Mouse (Mus musculus) CH12.LX (cell line): ENCODE measurements around the gene Hoxb1. TPM values are rescaled to one million over a fixed set of nuclear protein-coding genes. Genes with fewer than 3 reads are reported as not detected.
A peak's percentile ranks its signal among the peaks of the same experiment; 100 is the strongest.

Experiments used
- DNase-seq: peaks from one replicate; pipeline ENCODE4 v3.0.0-alpha.2; 2013; ENCODE audit errors: extremely low read depth
- H3K27ac ChIP-seq: 2 replicates; pipeline ENCODE4 v1.5.1; 2012; ENCODE audit warnings: low read depth, mild to moderate bottlenecking, control low read depth, moderate library complexity; ENCODE audit not compliant: insufficient read depth
- H3K27me3 ChIP-seq: replicated peaks from 2 replicates; pipeline ENCODE3; 2012; ENCODE audit warnings: inconsistent platforms
- H3K36me3 ChIP-seq, 2 experiments: replicated peaks in 1 of 2; 2 replicates each; pipeline versions ENCODE3 to v1.6.1; 2012; ENCODE audit warnings: inconsistent platforms in 1 of 2, low read length in 1 of 2, mild to moderate bottlenecking in 1 of 2, mixed read lengths in 1 of 2, moderate library complexity in 1 of 2; ENCODE audit not compliant: control insufficient read depth in 1 of 2, insufficient read depth in 1 of 2
- H3K4me1 ChIP-seq, 2 experiments: 2 replicates each; pipeline ENCODE4 v1.6.1; 2012; ENCODE audit warnings: inconsistent platforms in 1 of 2, moderate library complexity in 1 of 2; ENCODE audit not compliant: insufficient read depth in 2 of 2, control insufficient read depth in 1 of 2
- H3K4me2 ChIP-seq: 2 replicates; pipeline ENCODE4 v1.6.1; 2012; ENCODE audit warnings: low read depth, mild to moderate bottlenecking, control low read depth; ENCODE audit not compliant: poor library complexity, insufficient read depth, severe bottlenecking
- H3K4me3 ChIP-seq, 3 experiments: fragments of 150-350 bp in 1 of 3; sonication (generic) in 1 of 3; replicated peaks in 1 of 3; 2 replicates each; pipeline versions ENCODE3 to v1.5.1; 2011 to 2012; ENCODE audit warnings: low read depth in 2 of 3, low read length in 2 of 3, mild to moderate bottlenecking in 2 of 3, moderate library complexity in 2 of 3, control low read depth in 1 of 3, improper control_type of control experiment in 1 of 3, inconsistent platforms in 1 of 3, mixed read lengths in 1 of 3; ENCODE audit not compliant: poor library complexity in 1 of 3
- H3K79me2 ChIP-seq: replicated peaks from 2 replicates; pipeline ENCODE4 v1.6.1; 2012; ENCODE audit warnings: mild to moderate bottlenecking, moderate library complexity; ENCODE audit not compliant: control insufficient read depth, poor library complexity, insufficient read depth, severe bottlenecking; ENCODE audit errors: extremely low read depth
- H3K9ac ChIP-seq: 2 replicates; pipeline ENCODE4 v1.6.1; 2012; ENCODE audit warnings: low read depth, mild to moderate bottlenecking, control low read depth, moderate library complexity; ENCODE audit not compliant: insufficient read depth
- H3K9me3 ChIP-seq: replicated peaks from 2 replicates; pipeline ENCODE3; 2012; ENCODE audit warnings: low read length, inconsistent platforms, mixed read lengths
- BHLHE40 ChIP-seq: IDR thresholded peaks from 2 replicates; pipeline ENCODE4 v1.6.1; 2011; ENCODE audit warnings: mild to moderate bottlenecking, low read depth, low read length, improper control_type of control experiment
- E2F4 ChIP-seq: IDR thresholded peaks from 2 replicates; pipeline ENCODE4 v1.6.1; 2011; ENCODE audit warnings: low read depth, low read length, improper control_type of control experiment; ENCODE audit not compliant: insufficient replicate concordance
- ELF1 ChIP-seq: IDR thresholded peaks from 2 replicates; pipeline ENCODE4 v1.6.1; 2014; ENCODE audit warnings: low read depth, mild to moderate bottlenecking, inconsistent platforms, low read length, improper control_type of control experiment
- ETS1 ChIP-seq: conservative IDR thresholded peaks from 2 replicates; pipeline ENCODE4 v1.6.1; 2012; ENCODE audit warnings: low read depth, mild to moderate bottlenecking, inconsistent platforms, low read length, improper control_type of control experiment, moderate library complexity
- GABPA ChIP-seq: IDR thresholded peaks from 2 replicates; pipeline ENCODE4 v1.6.1; 2012; ENCODE audit warnings: low read depth, low read length, improper control_type of control experiment, inconsistent platforms; ENCODE audit not compliant: insufficient replicate concordance
- IRF4 ChIP-seq: IDR thresholded peaks from 2 replicates; pipeline ENCODE4 v1.6.1; 2014; ENCODE audit warnings: low read depth, mild to moderate bottlenecking, inconsistent platforms, low read length, improper control_type of control experiment
- KAT2A ChIP-seq: IDR thresholded peaks from 2 replicates; pipeline ENCODE4 v1.6.1; 2012; ENCODE audit warnings: low read length, improper control_type of control experiment, inconsistent platforms; ENCODE audit not compliant: insufficient replicate concordance
- MAFK ChIP-seq: IDR thresholded peaks from 2 replicates; pipeline ENCODE4 v1.6.1; 2011; ENCODE audit warnings: low read length, improper control_type of control experiment; ENCODE audit not compliant: insufficient replicate concordance
- MEF2A ChIP-seq: IDR thresholded peaks from 2 replicates; pipeline ENCODE4 v1.6.1; 2014; ENCODE audit warnings: low read depth, mild to moderate bottlenecking, inconsistent platforms, low read length, improper control_type of control experiment, borderline replicate concordance
- MXI1 ChIP-seq: IDR thresholded peaks from 2 replicates; pipeline ENCODE4 v1.6.1; 2011; ENCODE audit warnings: mild to moderate bottlenecking, low read depth, low read length, improper control_type of control experiment
- MYC ChIP-seq: IDR thresholded peaks from 2 replicates; pipeline ENCODE4 v1.6.1; 2011; ENCODE audit warnings: low read depth, mild to moderate bottlenecking, improper control_type of control experiment, low read length
- NELFE ChIP-seq: IDR thresholded peaks from 2 replicates; pipeline ENCODE4 v1.6.1; 2011; ENCODE audit warnings: low read depth, low read length, improper control_type of control experiment
- NRF1 ChIP-seq: IDR thresholded peaks from 2 replicates; pipeline ENCODE4 v1.6.1; 2014; ENCODE audit warnings: low read depth, mild to moderate bottlenecking, inconsistent platforms, low read length, improper control_type of control experiment, moderate library complexity
- POLR2A ChIP-seq: IDR thresholded peaks from 2 replicates; pipeline ENCODE4 v1.6.1; 2011; ENCODE audit warnings: low read depth, mild to moderate bottlenecking, improper control_type of control experiment, low read length
- POLR2AphosphoS2 ChIP-seq: IDR thresholded peaks from 2 replicates; pipeline ENCODE4 v1.6.1; 2011; ENCODE audit warnings: low read depth, low read length, improper control_type of control experiment
- RAD21 ChIP-seq: IDR thresholded peaks from 2 replicates; pipeline ENCODE4 v1.6.1; 2011; ENCODE audit warnings: low read depth, mild to moderate bottlenecking, low read length, improper control_type of control experiment, moderate library complexity
- RCOR1 ChIP-seq: conservative IDR thresholded peaks from 2 replicates; pipeline ENCODE4 v1.6.1; 2012; ENCODE audit warnings: low read depth, mild to moderate bottlenecking, inconsistent platforms, low read length, improper control_type of control experiment
- SIN3A ChIP-seq: IDR thresholded peaks from 2 replicates; pipeline ENCODE4 v1.6.1; 2012; ENCODE audit warnings: low read length, improper control_type of control experiment, inconsistent platforms
- UBTF ChIP-seq: IDR thresholded peaks from 2 replicates; pipeline ENCODE4 v1.6.1; 2012; ENCODE audit warnings: low read depth, mild to moderate bottlenecking, inconsistent platforms, low read length, improper control_type of control experiment, moderate library complexity
- USF1 ChIP-seq: IDR thresholded peaks from 2 replicates; pipeline ENCODE4 v1.6.1; 2014; ENCODE audit warnings: low read depth, mild to moderate bottlenecking, inconsistent platforms, low read length, improper control_type of control experiment
- ZMIZ1 ChIP-seq: IDR thresholded peaks from 2 replicates; pipeline ENCODE4 v1.6.1; 2012; ENCODE audit warnings: low read depth, mild to moderate bottlenecking, inconsistent platforms, low read length, improper control_type of control experiment
- ZNF384 ChIP-seq: IDR thresholded peaks from 2 replicates; pipeline ENCODE4 v1.6.1; 2012; ENCODE audit warnings: low read depth, low read length, improper control_type of control experiment, inconsistent platforms
- dilution Hi-C: fragments of 300-500 bp; cut with MboI; formaldehyde crosslinking; loops from 2 replicates; pipeline ENCODE4 v1.14.3; 2020; ENCODE audit warnings: low sequenced_read_pairs; ENCODE audit not compliant: extremely low pct_unique_long_range_greater_than_20kb, extremely low pct_ligation_motif_present
- in situ Hi-C: fragments of 300-500 bp; cut with MboI; formaldehyde crosslinking; loops from 3 replicates; pipeline ENCODE4 v1.14.3; 2019; ENCODE audit warnings: low sequenced_read_pairs, low pct_ligation_motif_present, low pct_unique_long_range_greater_than_20kb, mixed read lengths
- polyA plus RNA-seq: library from polyadenylated mRNA; unstranded; fragments of >175 nt; gene quantifications from 2 replicates; pipeline ENCODE4 v1.2.1, GENCODE M21; 2012; ENCODE audit warnings: low read depth; ENCODE audit not compliant: insufficient read length
- total RNA-seq, 2 experiments: library from RNA; depleted of rRNA; stranded (reverse); fragments of 300-350 nt in 1 of 2; fragments of >200 nt in 1 of 2; gene quantifications; 2 replicates each; pipeline ENCODE4 v1.2.3; 2012 to 2014

The Hoxb1 gene
- total and polyA plus RNA-seq, 3 experiments = not detected

DNA sequence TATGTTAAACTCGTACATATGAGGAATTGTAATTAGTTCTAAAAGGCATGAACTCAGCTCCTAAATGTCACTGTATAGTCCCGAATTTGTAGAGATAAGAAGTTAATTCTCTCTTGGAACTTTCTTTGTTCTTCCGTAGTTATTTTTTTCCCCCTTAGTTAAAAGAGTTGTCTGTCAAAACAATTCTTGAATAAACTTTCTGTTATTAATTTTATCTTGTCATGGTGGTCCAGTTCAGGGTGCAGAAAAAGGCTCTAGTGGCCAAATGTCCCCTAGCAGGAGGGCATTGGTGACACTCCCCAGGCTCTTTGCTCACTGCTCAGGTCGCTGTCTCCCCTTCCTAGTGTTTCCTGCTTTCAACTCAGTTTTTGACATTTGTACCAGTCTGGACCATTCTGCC is 17.8 kb upstream of the Hoxb1 start:
- no peaks in the 10 kb centered on the region for H3K79me2 ChIP-seq
- in situ Hi-C loops = no loop called here
- dilution Hi-C loops = no loop called here
- peaks cover 13% of the 10 kb centered on the region for H3K27me3 ChIP-seq
- H3K27ac ChIP-seq = no peak overlapping the region
- TF ChIP-seq ZNF384 = no peak
- TF ChIP-seq KAT2A = no peak
- TF ChIP-seq MXI1 = no peak
- no peak for TF ChIP-seq MYC
- TF ChIP-seq MAFK = no peak
- TF ChIP-seq NELFE = no peak
- no peak for TF ChIP-seq GABPA
- TF ChIP-seq ZMIZ1 = no peak
- TF ChIP-seq MEF2A = no peak
- no peak for TF ChIP-seq E2F4
- TF ChIP-seq IRF4 = no peak
- no peak for TF ChIP-seq POLR2A
- no peak for TF ChIP-seq SIN3A
- no peak for TF ChIP-seq ELF1
- TF ChIP-seq UBTF = no peak
- TF ChIP-seq RAD21 = no peak
- TF ChIP-seq BHLHE40 = no peak
- TF ChIP-seq POLR2AphosphoS2 = no peak
- TF ChIP-seq, all 38 proteins: peak for 0
- Histone ChIP-seq H3K4me1 (peaks cover 3 to 21% of the 10 kb centered on the region in 2 experiments; a peak in 2 of 4 replicates), H3K36me3 (peaks cover 0 to 10% of the 10 kb centered on the region in 2 experiments), H3K4me3 (no peak overlapping the region), H3K4me2 (no peak overlapping the region), H3K9me3 (peaks cover 8% of the 10 kb centered on the region), H3K9ac (no peak overlapping the region)
- no peak for DNase-seq

- Histone ChIP-seq H3K4me2 (no peak overlapping the region), H3K4me1 (peaks cover 3 to 21% of the 10 kb centered on the region in 2 experiments; a peak in 2 of 4 replicates)
- no peak for DNase-seq
- dilution Hi-C loops = no loop called here
- TF ChIP-seq RCOR1 (no peak), USF1 (peak; percentile 18; the same call in 1 of the 2 replicates), RAD21 (no peak), POLR2AphosphoS2 (no peak), NRF1 (no peak), MYC (no peak), ETS1 (no peak)
- TF ChIP-seq, all 38 proteins: peak for 1
- Histone ChIP-seq H3K9me3 (peaks cover 14% of the 10 kb centered on the region), H3K27me3 (peaks cover 19% of the 10 kb centered on the region), H3K27ac (no peak overlapping the region), H3K36me3 (peaks cover 0 to 10% of the 10 kb centered on the region in 2 experiments), H3K79me2 (no peaks in the 10 kb centered on the region), H3K9ac (no peak overlapping the region), H3K4me3 (no peak overlapping the region)
- in situ Hi-C loops = no loop called here
Observed at GRCm38 (mm10) chr11:96348141-96348928, 17.2 kb upstream of the Hoxb1 start.
